Comparison of ENCODE assay signal across 15 mouse cellular contexts in genomic region chr3:57919390-57920089, GRCm38 (mm10).
DNase-seq lines count a peak whose midpoint lies in the region; ATAC-seq lines count a peak whose summit lies in the region.
"Had no signal": no experiment of that assay in that cellular context is flagged by ENCODE, and none has a peak within 500 bp of the region (broad histone marks: within the 10 kb centered on the region; RNA-seq: fewer than 3 reads in every experiment).

No protein-coding gene starts in this region.

- H3K4me2 ChIP-seq in embryonic facial prominence, embryonic 14.5 days (ENCODE audit: low read depth, low read length): no peak overlapping the region
- no peak overlapping the region for H3K4me2 ChIP-seq in midbrain, embryonic 14.5 days (ENCODE audit: low read length)
- H3K4me2 ChIP-seq in midbrain, embryonic 11.5 days: no peak overlapping the region
- no peak overlapping the region for H3K4me2 ChIP-seq in hindbrain, embryonic 16.5 days (ENCODE audit: low read length)
- H3K4me2 ChIP-seq: limb, embryonic 13.5 days; liver, embryonic 15.5 days had no signal

- no peak overlapping the region for H3K4me3 ChIP-seq in embryonic facial prominence, embryonic 14.5 days (ENCODE audit: low read depth, low read length)
- no peak overlapping the region for H3K4me3 ChIP-seq in embryonic facial prominence, embryonic 10.5 days
- no peak overlapping the region for H3K4me3 ChIP-seq in midbrain, embryonic 14.5 days (replicated peaks; ENCODE audit: low read depth, low read length)
- no peak overlapping the region for H3K4me3 ChIP-seq in midbrain, embryonic 11.5 days (ENCODE audit: low read depth, low read length)
- no peak overlapping the region for H3K4me3 ChIP-seq in hindbrain, embryonic 16.5 days (ENCODE audit: low read length)
- H3K4me3 ChIP-seq: limb, embryonic 13.5 days; liver, embryonic 15.5 days had no signal

- no peaks in the 10 kb centered on the region for H3K4me1 ChIP-seq in embryonic facial prominence, embryonic 14.5 days (ENCODE audit: control insufficient read depth, insufficient read depth, low read length)
- peaks cover 16% of the 10 kb centered on the region for H3K4me1 ChIP-seq in embryonic facial prominence, embryonic 10.5 days
- no peaks in the 10 kb centered on the region for H3K4me1 ChIP-seq in midbrain, embryonic 14.5 days (ENCODE audit: control insufficient read depth, insufficient read depth, low read length)
- no peaks in the 10 kb centered on the region for H3K4me1 ChIP-seq in midbrain, embryonic 11.5 days (ENCODE audit: control insufficient read depth, insufficient read depth, low read length)
- H3K4me1 ChIP-seq in hindbrain, embryonic 16.5 days (ENCODE audit: control insufficient read depth, insufficient read depth, low read depth, low read length): no peaks in the 10 kb centered on the region
- H3K4me1 ChIP-seq: limb, embryonic 13.5 days; liver, embryonic 15.5 days had no signal

- no peaks in the 10 kb centered on the region for H3K9me3 ChIP-seq in embryonic facial prominence, embryonic 14.5 days (ENCODE audit: control insufficient read depth, low read length)
- H3K9me3 ChIP-seq in embryonic facial prominence, embryonic 10.5 days: no peaks in the 10 kb centered on the region
- no peaks in the 10 kb centered on the region for H3K9me3 ChIP-seq in midbrain, embryonic 14.5 days (ENCODE audit: control insufficient read depth, low read length)
- H3K9me3 ChIP-seq in midbrain, embryonic 11.5 days (ENCODE audit: control insufficient read depth, low read length): no peaks in the 10 kb centered on the region
- no peaks in the 10 kb centered on the region for H3K9me3 ChIP-seq in hindbrain, embryonic 16.5 days (ENCODE audit: control insufficient read depth, low read length)
- H3K9me3 ChIP-seq: limb, embryonic 13.5 days; liver, embryonic 15.5 days had no signal

- no peak overlapping the region for H3K9ac ChIP-seq in embryonic facial prominence, embryonic 14.5 days (ENCODE audit: low read depth, low read length)
- H3K9ac ChIP-seq in midbrain, embryonic 14.5 days (replicated peaks; ENCODE audit: low read length): no peak overlapping the region
- no peak overlapping the region for H3K9ac ChIP-seq in midbrain, embryonic 11.5 days (ENCODE audit: low read length)
- no peak overlapping the region for H3K9ac ChIP-seq in hindbrain, embryonic 16.5 days (ENCODE audit: low read depth, low read length)
- H3K9ac ChIP-seq: limb, embryonic 13.5 days; liver, embryonic 15.5 days had no signal

- peak; percentile 27 for DNase-seq in embryonic facial prominence, embryonic 14.5 days (ENCODE audit: low spot score)
- DNase-seq in embryonic facial prominence, embryonic 10.5 days (ENCODE audit: low spot score): no peak
- DNase-seq in midbrain, embryonic 14.5 days: peak; percentile 8
- DNase-seq in midbrain, embryonic 11.5 days (ENCODE audit: low spot score, missing footprints): no peak
- peak; percentile 8 for DNase-seq in retina, postnatal 7 days (ENCODE audit: low read depth, low spot score)
- no peak for DNase-seq in embryo, embryonic 10 days (ENCODE audit: low spot score)
- no peak for DNase-seq in kidney, postnatal 36 days
- DNase-seq: cerebellum, adult 11-12 months; kidney, adult 2 months; kidney, postnatal 4 days; lung, postnatal 10 days had no signal

- no peaks in the 10 kb centered on the region for H3K36me3 ChIP-seq in embryonic facial prominence, embryonic 14.5 days (ENCODE audit: control insufficient read depth, insufficient read depth, low read length)
- no peaks in the 10 kb centered on the region for H3K36me3 ChIP-seq in embryonic facial prominence, embryonic 10.5 days (replicated peaks)
- H3K36me3 ChIP-seq in midbrain, embryonic 14.5 days (ENCODE audit: control insufficient read depth, insufficient read depth, low read length): no peaks in the 10 kb centered on the region
- H3K36me3 ChIP-seq in midbrain, embryonic 11.5 days (ENCODE audit: control insufficient read depth, insufficient read depth, low read length): no peaks in the 10 kb centered on the region
- H3K36me3 ChIP-seq in hindbrain, embryonic 16.5 days (ENCODE audit: control insufficient read depth, insufficient read depth, low read length): no peaks in the 10 kb centered on the region
- H3K36me3 ChIP-seq: limb, embryonic 13.5 days; liver, embryonic 15.5 days had no signal

- 63% methylated on average over 5 of the region's 5 CpGs for WGBS in embryonic facial prominence, embryonic 14.5 days
- WGBS in embryonic facial prominence, embryonic 10.5 days: 58% methylated on average over 5 of the region's 5 CpGs
- WGBS in midbrain, embryonic 14.5 days: 75% methylated on average over 5 of the region's 5 CpGs
- 84% methylated on average over 5 of the region's 5 CpGs for WGBS in midbrain, embryonic 11.5 days
- WGBS in hindbrain, embryonic 16.5 days: 52% methylated on average over 5 of the region's 5 CpGs

- no peaks in the 10 kb centered on the region for H3K27me3 ChIP-seq in embryonic facial prominence, embryonic 14.5 days (replicated peaks; ENCODE audit: control insufficient read depth, insufficient read depth, low read length)
- no peaks in the 10 kb centered on the region for H3K27me3 ChIP-seq in embryonic facial prominence, embryonic 10.5 days (replicated peaks; ENCODE audit: low read depth, poor library complexity, severe bottlenecking)
- no peaks in the 10 kb centered on the region for H3K27me3 ChIP-seq in midbrain, embryonic 14.5 days (ENCODE audit: control insufficient read depth, insufficient read depth, low read length)
- H3K27me3 ChIP-seq in midbrain, embryonic 11.5 days (ENCODE audit: control insufficient read depth, insufficient read depth, low read length): no peaks in the 10 kb centered on the region
- H3K27me3 ChIP-seq in hindbrain, embryonic 16.5 days (replicated peaks; ENCODE audit: control insufficient read depth, insufficient read depth, low read length): no peaks in the 10 kb centered on the region
- H3K27me3 ChIP-seq: limb, embryonic 13.5 days; liver, embryonic 15.5 days; Patski had no signal

- H3K27ac ChIP-seq in embryonic facial prominence, embryonic 14.5 days (replicated peaks; ENCODE audit: low read depth, low read length): no peak overlapping the region
- H3K27ac ChIP-seq in embryonic facial prominence, embryonic 10.5 days (replicated peaks): no peak overlapping the region
- H3K27ac ChIP-seq in midbrain, embryonic 14.5 days (replicated peaks; ENCODE audit: low read depth, low read length): no peak overlapping the region
- no peak overlapping the region for H3K27ac ChIP-seq in midbrain, embryonic 11.5 days (ENCODE audit: low read depth, low read length)
- H3K27ac ChIP-seq in hindbrain, embryonic 16.5 days (ENCODE audit: low read depth, low read length): no peak overlapping the region
- H3K27ac ChIP-seq: limb, embryonic 13.5 days; liver, embryonic 15.5 days had no signal

- peak; percentile 50; the same call in 1 of the 2 replicates for ATAC-seq in embryonic facial prominence, embryonic 14.5 days (ENCODE audit: low read depth)
- ATAC-seq in midbrain, embryonic 14.5 days (ENCODE audit: low FRiP score, low TSS enrichment): no peak
- no peak for ATAC-seq in midbrain, embryonic 11.5 days (ENCODE audit: low FRiP score)
- ATAC-seq in hindbrain, embryonic 16.5 days: peak; percentile 72; the same call in 1 of the 2 replicates
- ATAC-seq: Patski had no signal

Comparison
In these comparisons a context has a peak if more than half of its experiments do, and no peak if none do; other contexts are left out.
1. DNase-seq: peak in embryonic facial prominence, embryonic 14.5 days (single experiment), midbrain, embryonic 14.5 days (single experiment) and retina, postnatal 7 days (single experiment); none in embryonic facial prominence, embryonic 10.5 days (single experiment), midbrain, embryonic 11.5 days (single experiment), embryo, embryonic 10 days (single experiment) and kidney, postnatal 36 days (0 of 2).
2. ATAC-seq: peak in embryonic facial prominence, embryonic 14.5 days (single experiment) and hindbrain, embryonic 16.5 days (single experiment); none in midbrain, embryonic 14.5 days (single experiment) and midbrain, embryonic 11.5 days (single experiment).